Mouse (Mus musculus): ENCODE measurements around the gene Usp43. TPM values are rescaled to one million over a fixed set of nuclear protein-coding genes. Genes with fewer than 3 reads are reported as not detected.

The Usp43 gene
- 1.5 and 1.7 TPM in 2 replicates for polyA plus RNA-seq (2012; rRNA removed)

DNA sequence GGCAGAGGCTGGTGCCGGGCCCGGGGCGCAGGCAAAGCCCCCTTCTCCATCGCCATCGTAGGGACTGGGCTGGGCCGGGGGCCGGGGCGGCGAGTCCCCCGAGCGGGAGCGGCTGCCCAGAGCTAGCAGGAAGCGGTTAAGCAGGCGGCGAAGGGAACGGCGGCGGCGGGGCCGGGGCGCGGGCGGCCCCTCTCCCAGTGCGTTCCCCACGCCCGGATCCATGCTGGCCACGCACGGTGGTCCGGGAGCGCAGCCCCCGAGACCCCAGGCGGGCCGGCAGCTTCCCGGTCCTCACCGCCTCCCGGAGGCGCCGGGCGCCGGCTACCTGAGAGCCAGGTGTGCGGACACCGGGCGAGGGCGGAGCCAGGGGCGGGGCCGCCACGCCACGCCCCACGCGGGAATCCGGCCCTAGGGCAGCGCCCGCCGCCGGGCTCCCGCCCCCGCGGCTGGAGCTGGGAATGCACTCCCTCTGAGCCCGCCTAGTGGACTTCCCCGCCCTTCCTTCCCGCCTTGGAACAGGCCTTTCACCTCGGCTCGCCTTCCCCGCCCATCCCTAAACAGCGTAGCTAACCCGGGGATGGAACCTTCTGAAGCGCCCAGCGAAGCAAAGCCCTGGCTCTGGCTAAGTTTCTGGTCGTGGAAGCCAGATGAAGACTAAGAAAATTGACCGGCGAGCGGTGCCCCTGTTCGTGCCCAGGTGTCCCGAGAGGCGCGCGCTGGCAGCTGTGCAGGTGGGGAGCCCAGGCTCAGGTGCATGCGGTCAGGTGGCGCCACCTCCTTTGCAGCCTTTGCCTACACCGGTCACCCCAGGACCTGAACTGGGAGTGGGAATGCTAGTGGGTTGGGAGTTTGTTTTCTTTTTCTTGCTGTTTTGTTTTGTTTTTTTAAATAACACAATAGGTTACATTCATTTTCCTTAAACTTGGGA lies at the start of gene Usp43:
Gene Usp43 (minus strand): TSS at position 327 of the 928 bp plus-strand sequence.
- H3K27ac ChIP-seq (ENCODE audit: control insufficient read depth, insufficient read depth, low read depth, low read length): peak within 1 kb of the TSS; percentile 29; the same call in 1 of the 2 replicates
- no peaks in the 10 kb centered on the region for H3K27me3 ChIP-seq (ENCODE audit: control insufficient read depth, insufficient read depth, low read length)
- peaks cover 1% of the 10 kb centered on the region; the same call in 1 of the 2 replicates for H3K36me3 ChIP-seq (ENCODE audit: control insufficient read depth, insufficient read depth, low read length)
- no peak for TF ChIP-seq POLR2A (IDR thresholded peaks at IDR 0.05; ENCODE audit: control insufficient read depth, low read depth, low read length)
- no peak for TF ChIP-seq CTCF (IDR thresholded peaks at IDR 0.05; ENCODE audit: control insufficient read depth, insufficient read depth, insufficient replicate concordance, low read depth, low read length)
- peaks cover 13% of the 10 kb centered on the region for H3K4me1 ChIP-seq (ENCODE audit: control insufficient read depth, insufficient read depth, low read length)
- peak within 1 kb of the TSS; percentile 24 for H3K4me3 ChIP-seq (ENCODE audit: control insufficient read depth, low read depth, low read length)

DNA sequence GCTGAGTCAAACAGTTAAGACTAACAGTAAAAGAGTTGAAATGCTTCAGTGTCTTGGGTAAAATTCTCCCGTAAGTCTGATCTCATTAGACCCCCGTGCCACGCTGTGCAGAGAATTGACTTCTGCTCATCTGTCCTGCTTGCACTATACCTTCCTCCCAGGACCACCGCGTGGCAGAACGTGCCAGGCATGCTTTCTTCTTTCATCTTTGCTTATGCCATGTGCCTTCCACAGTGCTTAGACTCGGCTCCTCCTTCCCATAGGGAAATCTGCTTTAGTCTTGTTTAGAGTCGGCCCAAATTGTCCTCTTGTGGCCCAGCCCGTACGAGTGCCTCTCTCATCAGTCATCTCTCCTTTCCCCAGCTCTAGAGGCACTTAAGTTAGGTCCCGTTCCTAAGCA lies 45.9 kb upstream of the Usp43 start:
- Histone ChIP-seq H3K4me1 (ENCODE audit: control insufficient read depth, insufficient read depth, low read length) (peaks cover 6% of the 10 kb centered on the region), H3K27me3 (ENCODE audit: control insufficient read depth, insufficient read depth, low read length) (no peaks in the 10 kb centered on the region), H3K4me3 (ENCODE audit: control insufficient read depth, low read depth, low read length) (no peak overlapping the region), H3K27ac (ENCODE audit: control insufficient read depth, insufficient read depth, low read depth, low read length) (no peak overlapping the region), H3K36me3 (ENCODE audit: control insufficient read depth, insufficient read depth, low read length) (no peaks in the 10 kb centered on the region)
- TF ChIP-seq CTCF (IDR thresholded peaks at IDR 0.05; ENCODE audit: control insufficient read depth, insufficient read depth, insufficient replicate concordance, low read depth, low read length): no peak
- TF ChIP-seq POLR2A (IDR thresholded peaks at IDR 0.05; ENCODE audit: control insufficient read depth, low read depth, low read length): no peak

DNA sequence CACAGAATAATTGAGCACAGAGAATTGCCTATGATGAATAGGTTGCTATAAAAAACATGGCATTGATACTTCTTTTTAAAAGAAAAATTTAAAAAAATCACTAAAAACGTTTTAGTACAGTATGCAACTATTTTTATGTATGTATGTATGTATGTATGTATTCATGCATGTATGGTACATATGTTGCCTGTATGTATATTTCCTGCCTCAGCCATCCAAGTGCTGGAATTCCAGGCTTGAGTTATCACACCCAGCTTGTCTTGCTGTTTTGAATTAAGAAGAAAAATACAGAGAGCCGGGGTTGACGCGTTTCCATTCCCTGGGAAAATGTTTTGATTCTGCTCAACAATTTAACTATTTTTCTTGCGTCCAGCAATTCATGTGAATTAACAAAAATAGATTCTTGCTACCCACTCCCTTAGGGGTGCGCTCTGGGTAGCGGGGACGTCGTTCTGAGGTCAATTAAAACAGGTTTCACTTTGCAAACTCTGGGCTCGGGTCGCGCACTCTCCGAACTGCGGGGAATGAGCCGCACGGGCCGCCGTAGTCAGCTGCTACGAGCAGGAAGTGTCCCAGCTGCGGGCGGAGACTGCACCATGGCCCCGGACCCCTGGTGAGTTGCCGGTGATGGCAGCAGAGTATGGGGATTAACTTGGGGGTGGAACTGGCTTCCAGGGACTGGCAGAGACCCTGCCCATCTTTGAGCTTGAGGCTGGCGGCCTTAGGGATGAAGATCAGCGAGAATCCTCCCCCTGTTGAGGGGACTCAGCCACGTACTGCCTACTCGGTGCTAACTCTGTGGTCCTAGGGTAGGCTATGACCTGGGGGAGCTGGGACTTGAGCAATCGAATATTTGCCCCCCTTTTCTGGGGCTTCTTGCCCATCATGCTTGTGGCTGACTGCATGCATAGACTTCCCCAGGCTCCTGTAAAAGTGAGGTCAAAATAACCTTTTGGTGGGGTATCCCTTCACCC lies 44.2 kb upstream of the Usp43 start, which contains the start of gene Stx8:
Gene Stx8 (plus strand): TSS at position 289 of the 974 bp plus-strand sequence.
- Histone ChIP-seq H3K36me3 (ENCODE audit: control insufficient read depth, insufficient read depth, low read length) (no peaks in the 10 kb centered on the region), H3K27me3 (ENCODE audit: control insufficient read depth, insufficient read depth, low read length) (no peaks in the 10 kb centered on the region), H3K27ac (ENCODE audit: control insufficient read depth, insufficient read depth, low read depth, low read length) (peak within 1 kb of the TSS; percentile 51; the same call in 1 of the 2 replicates), H3K4me3 (ENCODE audit: control insufficient read depth, low read depth, low read length) (peak within 1 kb of the TSS; percentile 97), H3K4me1 (ENCODE audit: control insufficient read depth, insufficient read depth, low read length) (peaks cover 6% of the 10 kb centered on the region)
- TF ChIP-seq CTCF (IDR thresholded peaks at IDR 0.05; ENCODE audit: control insufficient read depth, insufficient read depth, insufficient replicate concordance, low read depth, low read length): no peak
- peak; percentile 42; the same call in 1 of the 2 replicates for TF ChIP-seq POLR2A (IDR thresholded peaks at IDR 0.05; ENCODE audit: control insufficient read depth, low read depth, low read length)

DNA sequence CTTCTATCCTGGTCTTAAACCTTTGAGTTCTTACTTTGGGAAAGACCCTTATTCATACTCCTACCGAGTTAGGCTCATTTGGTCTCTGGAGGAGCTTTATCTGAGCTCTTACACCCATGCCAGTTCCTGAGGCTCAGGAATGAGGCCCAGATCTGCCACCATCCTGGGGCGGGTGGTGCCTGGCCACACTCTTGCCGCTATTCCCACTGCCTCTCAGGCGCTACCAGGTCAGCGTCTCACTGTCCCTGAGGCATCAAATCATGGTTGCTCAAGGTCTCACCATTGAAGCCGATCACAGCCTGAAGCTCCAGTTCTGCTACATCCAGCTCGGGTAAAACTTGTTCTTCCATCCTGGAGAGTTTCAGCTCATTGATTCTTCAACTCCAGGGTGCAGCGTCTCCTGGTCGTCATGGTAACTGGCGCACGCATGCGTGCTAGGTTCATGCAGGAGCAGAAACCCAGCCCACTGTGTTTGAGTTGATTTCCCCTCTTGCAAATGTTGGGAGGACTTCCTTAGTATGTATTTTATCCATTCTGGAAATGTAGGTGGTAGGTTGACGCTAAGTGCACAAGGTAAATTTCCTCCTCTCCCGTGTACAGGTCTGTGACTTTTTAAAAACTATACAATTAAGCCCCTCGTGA lies 43.4 kb upstream of the Usp43 start, which contains the start of gene Cfap52:
Gene Cfap52 (minus strand): TSS at position 410 of the 642 bp plus-strand sequence.
- Histone ChIP-seq H3K4me1 (ENCODE audit: control insufficient read depth, insufficient read depth, low read length) (peaks cover 6% of the 10 kb centered on the region), H3K4me3 (ENCODE audit: control insufficient read depth, low read depth, low read length) (peak within 1 kb of the TSS; percentile 97), H3K36me3 (ENCODE audit: control insufficient read depth, insufficient read depth, low read length) (no peaks in the 10 kb centered on the region), H3K27me3 (ENCODE audit: control insufficient read depth, insufficient read depth, low read length) (no peaks in the 10 kb centered on the region), H3K27ac (ENCODE audit: control insufficient read depth, insufficient read depth, low read depth, low read length) (peak within 1 kb of the TSS; percentile 51; the same call in 1 of the 2 replicates)
- TF ChIP-seq POLR2A (IDR thresholded peaks at IDR 0.05; ENCODE audit: control insufficient read depth, low read depth, low read length) (peak; percentile 84), CTCF (IDR thresholded peaks at IDR 0.05; ENCODE audit: control insufficient read depth, insufficient read depth, insufficient replicate concordance, low read depth, low read length) (no peak)

DNA sequence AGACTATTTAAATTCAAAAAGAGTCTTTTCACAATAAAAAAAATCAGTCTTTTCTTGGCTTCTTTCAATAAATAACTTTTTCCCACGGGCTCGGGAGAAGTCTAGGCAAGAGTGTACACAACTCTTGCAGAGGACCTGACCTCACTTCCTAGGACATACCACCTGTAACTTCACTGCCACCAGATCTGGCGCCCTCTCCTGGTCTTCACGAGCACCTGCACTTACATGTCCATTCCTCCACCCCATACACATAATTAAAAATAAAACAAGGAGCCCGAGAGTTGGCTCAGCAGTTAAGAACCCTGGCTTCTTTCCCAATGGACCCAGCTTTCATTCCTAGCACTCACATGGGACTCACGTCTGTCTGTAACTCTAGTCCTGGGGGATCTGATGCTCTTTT lies 42.2 kb upstream of the Usp43 start:
- Histone ChIP-seq H3K27ac (ENCODE audit: control insufficient read depth, insufficient read depth, low read depth, low read length) (no peak overlapping the region), H3K27me3 (ENCODE audit: control insufficient read depth, insufficient read depth, low read length) (no peaks in the 10 kb centered on the region), H3K36me3 (ENCODE audit: control insufficient read depth, insufficient read depth, low read length) (no peaks in the 10 kb centered on the region), H3K4me1 (ENCODE audit: control insufficient read depth, insufficient read depth, low read length) (peaks cover 6% of the 10 kb centered on the region), H3K4me3 (ENCODE audit: control insufficient read depth, low read depth, low read length) (peak overlapping the region; percentile 97)
- no peak for TF ChIP-seq POLR2A (IDR thresholded peaks at IDR 0.05; ENCODE audit: control insufficient read depth, low read depth, low read length)
- TF ChIP-seq CTCF (IDR thresholded peaks at IDR 0.05; ENCODE audit: control insufficient read depth, insufficient read depth, insufficient replicate concordance, low read depth, low read length): peak; percentile 79; the same call in 1 of the 2 replicates

DNA sequence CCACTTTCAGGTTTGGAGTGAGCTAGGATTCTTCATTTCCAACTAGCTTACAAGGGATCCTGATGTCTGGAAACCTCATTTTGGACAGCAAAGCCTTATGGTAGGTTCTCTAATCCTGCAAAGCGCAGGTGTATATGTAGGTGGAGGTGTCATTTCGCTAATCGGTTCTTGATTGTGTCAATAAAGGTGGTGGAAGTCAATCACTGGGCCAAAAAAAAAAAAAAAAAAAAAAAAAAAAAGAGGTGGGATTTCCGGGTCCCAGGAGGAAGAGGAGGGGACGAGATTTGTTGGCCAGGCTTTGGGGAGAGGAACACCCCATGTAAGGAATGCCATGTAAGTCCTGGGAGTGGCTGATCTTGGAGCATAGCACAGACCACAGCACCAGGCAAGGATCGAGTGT lies 32.5 kb upstream of the Usp43 start:
- TF ChIP-seq POLR2A (IDR thresholded peaks at IDR 0.05; ENCODE audit: control insufficient read depth, low read depth, low read length) (no peak), CTCF (IDR thresholded peaks at IDR 0.05; ENCODE audit: control insufficient read depth, insufficient read depth, insufficient replicate concordance, low read depth, low read length) (no peak)
- Histone ChIP-seq H3K4me1 (ENCODE audit: control insufficient read depth, insufficient read depth, low read length) (0 out of 2 replicates have a peak, but pooled peaks cover 2% of the 10 kb centered on the region), H3K36me3 (ENCODE audit: control insufficient read depth, insufficient read depth, low read length) (no peaks in the 10 kb centered on the region), H3K27ac (ENCODE audit: control insufficient read depth, insufficient read depth, low read depth, low read length) (no peak overlapping the region), H3K27me3 (ENCODE audit: control insufficient read depth, insufficient read depth, low read length) (no peaks in the 10 kb centered on the region), H3K4me3 (ENCODE audit: control insufficient read depth, low read depth, low read length) (no peak overlapping the region)
